Mouse (Mus musculus): ENCODE data around the gene Tmem191c. TPM values are rescaled to one million over a fixed set of nuclear protein-coding genes. Genes with fewer than 3 reads are reported as not detected.

Tmem191c gene
- polyA plus RNA-seq, 1 experiment: 10.6 TPM

GRCm38 (mm10) chr16:17303521-17304245 lies 27.8 kb downstream of the Tmem191c start:
- TF ChIP-seq POLR2A (IDR thresholded peaks at IDR 0.05; ENCODE audit: low read depth, low read length): no peak
- no peak for TF ChIP-seq CTCF (IDR thresholded peaks at IDR 0.05; ENCODE audit: extremely low read depth, insufficient read length, insufficient replicate concordance, low read depth, low read length)
- peaks cover 48% of the 10 kb centered on the region for H3K36me3 ChIP-seq (ENCODE audit: control insufficient read depth, insufficient read depth, low read length)
- no peaks in the 10 kb centered on the region for H3K4me1 ChIP-seq (ENCODE audit: control insufficient read depth, insufficient read depth, insufficient read length, low read length)

GRCm38 (mm10) chr16:17307461-17307860 lies 31.6 kb downstream of the Tmem191c start:
- 91% methylated on average over 5 of the region's 5 CpGs for WGBS
- Histone ChIP-seq H3K4me1 (ENCODE audit: control insufficient read depth, insufficient read depth, insufficient read length, low read length) (no peaks in the 10 kb centered on the region), H3K4me3 (ENCODE audit: low read depth, low read length) (no peak overlapping the region), H3K27me3 (ENCODE audit: control insufficient read depth, insufficient read depth, low read length) (no peaks in the 10 kb centered on the region), H3K27ac (ENCODE audit: insufficient read depth, low read depth, low read length) (no peak overlapping the region), H3K36me3 (ENCODE audit: control insufficient read depth, insufficient read depth, low read length) (peaks cover 49% of the 10 kb centered on the region)
- TF ChIP-seq CTCF (IDR thresholded peaks at IDR 0.05; ENCODE audit: extremely low read depth, insufficient read length, insufficient replicate concordance, low read depth, low read length) (no peak), POLR2A (IDR thresholded peaks at IDR 0.05; ENCODE audit: low read depth, low read length) (no peak)

More at GRCm38 (mm10) chr16:17303521-17304245, 27.8 kb downstream of the Tmem191c start:
- no peak overlapping the region for H3K4me3 ChIP-seq (ENCODE audit: low read depth, low read length)
- no peak overlapping the region for H3K27ac ChIP-seq (ENCODE audit: insufficient read depth, low read depth, low read length)
- H3K27me3 ChIP-seq (ENCODE audit: control insufficient read depth, insufficient read depth, low read length): no peaks in the 10 kb centered on the region
- WGBS: 88% methylated on average over 5 of the region's 5 CpGs

- Histone ChIP-seq H3K27ac (ENCODE audit: insufficient read depth, low read depth, low read length) (no peak overlapping the region), H3K4me1 (ENCODE audit: control insufficient read depth, insufficient read depth, insufficient read length, low read length) (no peaks in the 10 kb centered on the region), H3K27me3 (ENCODE audit: control insufficient read depth, insufficient read depth, low read length) (no peaks in the 10 kb centered on the region), H3K4me3 (ENCODE audit: low read depth, low read length) (no peak overlapping the region), H3K36me3 (ENCODE audit: control insufficient read depth, insufficient read depth, low read length) (peaks cover 46% of the 10 kb centered on the region)
- 91% methylated on average over 10 of the region's 10 CpGs for WGBS
- TF ChIP-seq CTCF (IDR thresholded peaks at IDR 0.05; ENCODE audit: extremely low read depth, insufficient read length, insufficient replicate concordance, low read depth, low read length) (no peak), POLR2A (IDR thresholded peaks at IDR 0.05; ENCODE audit: low read depth, low read length) (no peak)
Observed at GRCm38 (mm10) chr16:17309036-17309435, 33.2 kb downstream of the Tmem191c start.

GRCm38 (mm10) chr16:17312531-17312930 lies 36.7 kb downstream of the Tmem191c start:
- WGBS: 95% methylated on average over 5 of the region's 5 CpGs
- Histone ChIP-seq H3K4me3 (ENCODE audit: low read depth, low read length) (no peak overlapping the region), H3K4me1 (ENCODE audit: control insufficient read depth, insufficient read depth, insufficient read length, low read length) (no peaks in the 10 kb centered on the region), H3K27ac (ENCODE audit: insufficient read depth, low read depth, low read length) (no peak overlapping the region), H3K27me3 (ENCODE audit: control insufficient read depth, insufficient read depth, low read length) (no peaks in the 10 kb centered on the region), H3K36me3 (ENCODE audit: control insufficient read depth, insufficient read depth, low read length) (peaks cover 62% of the 10 kb centered on the region)
- TF ChIP-seq POLR2A (IDR thresholded peaks at IDR 0.05; ENCODE audit: low read depth, low read length): no peak
- no peak for TF ChIP-seq CTCF (IDR thresholded peaks at IDR 0.05; ENCODE audit: extremely low read depth, insufficient read length, insufficient replicate concordance, low read depth, low read length)

- no peak overlapping the region for H3K27ac ChIP-seq (ENCODE audit: insufficient read depth, low read depth, low read length)
- TF ChIP-seq CTCF (IDR thresholded peaks at IDR 0.05; ENCODE audit: extremely low read depth, insufficient read length, insufficient replicate concordance, low read depth, low read length) (no peak), POLR2A (IDR thresholded peaks at IDR 0.05; ENCODE audit: low read depth, low read length) (no peak)
- no peaks in the 10 kb centered on the region for H3K4me1 ChIP-seq (ENCODE audit: control insufficient read depth, insufficient read depth, insufficient read length, low read length)
- 93% methylated on average over 7 of the region's 7 CpGs for WGBS
- H3K4me3 ChIP-seq (ENCODE audit: low read depth, low read length): no peak overlapping the region
- H3K36me3 ChIP-seq (ENCODE audit: control insufficient read depth, insufficient read depth, low read length): peaks cover 48% of the 10 kb centered on the region
- H3K27me3 ChIP-seq (ENCODE audit: control insufficient read depth, insufficient read depth, low read length): no peaks in the 10 kb centered on the region
Observed at GRCm38 (mm10) chr16:17316554-17316953, 40.7 kb downstream of the Tmem191c start.

GRCm38 (mm10) chr16:17321481-17321880 lies 45.6 kb downstream of the Tmem191c start:
- Histone ChIP-seq H3K4me1 (ENCODE audit: control insufficient read depth, insufficient read depth, insufficient read length, low read length) (no peaks in the 10 kb centered on the region), H3K36me3 (ENCODE audit: control insufficient read depth, insufficient read depth, low read length) (peaks cover 39% of the 10 kb centered on the region), H3K4me3 (ENCODE audit: low read depth, low read length) (no peak overlapping the region), H3K27me3 (ENCODE audit: control insufficient read depth, insufficient read depth, low read length) (no peaks in the 10 kb centered on the region), H3K27ac (ENCODE audit: insufficient read depth, low read depth, low read length) (no peak overlapping the region)
- WGBS: 57% methylated on average over 5 of the region's 5 CpGs
- TF ChIP-seq CTCF (IDR thresholded peaks at IDR 0.05; ENCODE audit: extremely low read depth, insufficient read length, insufficient replicate concordance, low read depth, low read length) (no peak), POLR2A (IDR thresholded peaks at IDR 0.05; ENCODE audit: low read depth, low read length) (no peak)

GRCm38 (mm10) chr16:17324745-17325144 lies 48.9 kb downstream of the Tmem191c start:
- Histone ChIP-seq H3K4me3 (ENCODE audit: low read depth, low read length) (no peak overlapping the region), H3K27me3 (ENCODE audit: control insufficient read depth, insufficient read depth, low read length) (no peaks in the 10 kb centered on the region), H3K36me3 (ENCODE audit: control insufficient read depth, insufficient read depth, low read length) (peaks cover 26% of the 10 kb centered on the region), H3K27ac (ENCODE audit: insufficient read depth, low read depth, low read length) (no peak overlapping the region), H3K4me1 (ENCODE audit: control insufficient read depth, insufficient read depth, insufficient read length, low read length) (no peaks in the 10 kb centered on the region)
- 92% methylated on average over 5 of the region's 5 CpGs for WGBS
- TF ChIP-seq POLR2A (IDR thresholded peaks at IDR 0.05; ENCODE audit: low read depth, low read length): no peak
- TF ChIP-seq CTCF (IDR thresholded peaks at IDR 0.05; ENCODE audit: extremely low read depth, insufficient read length, insufficient replicate concordance, low read depth, low read length): no peak

All from small intestine, adult 2 months (tissue).